Mouse (Mus musculus) limb, embryonic 14.5 days (tissue): Measurements from ENCODE around the gene Ctbp1. TPM values are rescaled to one million over a fixed set of nuclear protein-coding genes. Genes with fewer than 3 reads are reported as not detected.

Experiments
- ATAC-seq: fragments of 200-750 bp; cut with Nextera tagmentation; 2 replicates; pipeline ENCODE4 v1.8.0; 2017; ENCODE audit warnings: low read depth, moderate number of reproducible peaks, moderate TSS enrichment; ENCODE audit not compliant: low FRiP score
- DNase-seq: peaks from one replicate; pipeline ENCODE4 v3.0.0-alpha.2; 2015; ENCODE audit warnings: low spot score
- H3K27ac ChIP-seq: fragments of 300-500 bp; sonication (generic); replicated peaks from 2 replicates; pipeline ENCODE4 v1.5.1; 2014; ENCODE audit warnings: low read depth, mild to moderate bottlenecking, low read length, moderate library complexity, mixed read lengths
- H3K27me3 ChIP-seq: fragments of 300-500 bp; sonication (generic); 2 replicates; pipeline ENCODE4 v1.6.1; 2014; ENCODE audit warnings: low read length, mixed read lengths; ENCODE audit not compliant: control insufficient read depth, insufficient read depth
- H3K36me3 ChIP-seq: fragments of 300-500 bp; sonication (generic); 2 replicates; pipeline ENCODE4 v1.6.1; 2014; ENCODE audit warnings: mild to moderate bottlenecking, low read length, moderate library complexity, mixed read lengths; ENCODE audit not compliant: control insufficient read depth, insufficient read depth
- H3K4me1 ChIP-seq: fragments of 300-500 bp; sonication (generic); 2 replicates; pipeline ENCODE4 v1.6.1; 2014; ENCODE audit warnings: antibody characterized with exemption, low read length, mixed read lengths; ENCODE audit not compliant: control insufficient read depth, insufficient read depth
- H3K4me2 ChIP-seq: fragments of 300-500 bp; sonication (generic); replicated peaks from 2 replicates; pipeline ENCODE4 v1.6.1; 2014; ENCODE audit warnings: low read depth, mild to moderate bottlenecking, low read length, moderate library complexity; ENCODE audit not compliant: severe bottlenecking
- H3K4me3 ChIP-seq: fragments of 300-500 bp; sonication (generic); replicated peaks from 2 replicates; pipeline ENCODE4 v1.5.1; 2014; ENCODE audit warnings: low read length
- H3K9ac ChIP-seq: fragments of 300-500 bp; sonication (generic); 2 replicates; pipeline ENCODE4 v1.6.1; 2014; ENCODE audit warnings: mild to moderate bottlenecking, low read depth, low read length, moderate library complexity; ENCODE audit not compliant: severe bottlenecking
- H3K9me3 ChIP-seq: fragments of 300-500 bp; sonication (generic); 2 replicates; pipeline ENCODE4 v1.6.1; 2016; ENCODE audit warnings: low read length; ENCODE audit not compliant: control insufficient read depth
- POLR2A ChIP-seq: fragments of 200-500 bp; IDR thresholded peaks from 2 replicates; pipeline ENCODE4 v1.8.0; 2012; ENCODE audit warnings: inconsistent platforms, mild to moderate bottlenecking, moderate library complexity, borderline replicate concordance; ENCODE audit not compliant: insufficient read depth, insufficient read length; ENCODE audit errors: extremely low read depth
- WGBS: fragments of 180-500 bp; shearing (Covaris S2); extraction: QIAGEN DNeasy Blood & Tissue Kit; methylation state at CpG from one replicate; pipeline ENCODE4 v1.1.7; 2014; 5-methylcytosine and 5-hydroxymethylcytosine counted together
- polyA plus RNA-seq, 2 experiments: library from polyadenylated mRNA; depleted of rRNA in 1 of 2; stranded (reverse) in 1 of 2; unstranded in 1 of 2; fragments of >200 nt; fragmentation: Nextera tagmentation in 1 of 2; extraction: Ambion mirVana in 1 of 2; gene quantifications; 2 replicates each; pipeline versions ENCODE4 v1.2.1 to v1.2.3; 2012 to 2014

Gene Ctbp1
- polyA plus RNA-seq, 2 experiments = 270 to 341 TPM

- DNase-seq = no peak
- H3K36me3 ChIP-seq = no peaks in the 10 kb centered on the region
- 73% methylated on average over 6 of the region's 6 CpGs for WGBS
- no peaks in the 10 kb centered on the region for H3K27me3 ChIP-seq
- no peak for ATAC-seq
- no peak overlapping the region for H3K4me3 ChIP-seq
- H3K4me2 ChIP-seq = no peak overlapping the region
- TF ChIP-seq POLR2A = no peak
- H3K9ac ChIP-seq = no peak overlapping the region
- H3K4me1 ChIP-seq = no peaks in the 10 kb centered on the region
- no peaks in the 10 kb centered on the region for H3K9me3 ChIP-seq
- H3K27ac ChIP-seq = no peak overlapping the region
These were observed 22.4 kb upstream of the Ctbp1 start for GRCm38 (mm10) chr5:33297164-33297563.

- 36% methylated on average over 16 of the region's 16 CpGs for WGBS
- no peak for TF ChIP-seq POLR2A
These were observed 19.1 kb upstream of the Ctbp1 start for GRCm38 (mm10) chr5:33293796-33294430.

GRCm38 (mm10) chr5:33283951-33284350 is 9.2 kb upstream of the Ctbp1 start:
- H3K4me2 ChIP-seq = no peak overlapping the region
- DNase-seq (no peak), ATAC-seq (no peak)
- no peak overlapping the region for H3K4me3 ChIP-seq
- no peaks in the 10 kb centered on the region for H3K27me3 ChIP-seq
- 62% methylated on average over 7 of the region's 7 CpGs for WGBS
- H3K36me3 ChIP-seq = no peaks in the 10 kb centered on the region
- no peak overlapping the region for H3K27ac ChIP-seq
- peak overlapping the region; percentile 18; the same call in 1 of the 2 replicates for H3K9ac ChIP-seq
- H3K4me1 ChIP-seq = peaks cover 3% of the 10 kb centered on the region; the same call in 1 of the 2 replicates
- no peak for TF ChIP-seq POLR2A
- H3K9me3 ChIP-seq = no peaks in the 10 kb centered on the region

More at GRCm38 (mm10) chr5:33293796-33294430, 19.1 kb upstream of the Ctbp1 start:
- Histone ChIP-seq H3K4me1 (no peaks in the 10 kb centered on the region), H3K36me3 (no peaks in the 10 kb centered on the region), H3K27me3 (no peaks in the 10 kb centered on the region), H3K9me3 (no peaks in the 10 kb centered on the region), H3K4me2 (no peak overlapping the region), H3K27ac (no peak overlapping the region), H3K9ac (no peak overlapping the region), H3K4me3 (no peak overlapping the region)
- DNase-seq (no peak), ATAC-seq (peak; percentile 34; the same call in 1 of the 2 replicates)

- Histone ChIP-seq H3K4me2 (no peak overlapping the region), H3K9ac (no peak overlapping the region), H3K4me1 (peaks cover 3% of the 10 kb centered on the region; the same call in 1 of the 2 replicates), H3K36me3 (no peaks in the 10 kb centered on the region), H3K27ac (no peak overlapping the region), H3K27me3 (no peaks in the 10 kb centered on the region), H3K9me3 (no peaks in the 10 kb centered on the region), H3K4me3 (no peak overlapping the region)
- DNase-seq (no peak), ATAC-seq (no peak)
- 53% methylated on average over 1 of the region's 1 CpGs for WGBS
- TF ChIP-seq POLR2A = no peak
These were observed 6.6 kb upstream of the Ctbp1 start for GRCm38 (mm10) chr5:33281428-33281827.

GRCm38 (mm10) chr5:33278950-33279349 is 4.2 kb upstream of the Ctbp1 start:
- Histone ChIP-seq H3K4me1 (no peaks in the 10 kb centered on the region; the same call in 1 of the 2 replicates), H3K9me3 (no peaks in the 10 kb centered on the region), H3K9ac (no peak overlapping the region), H3K4me3 (no peak overlapping the region), H3K36me3 (no peaks in the 10 kb centered on the region), H3K4me2 (no peak overlapping the region), H3K27me3 (no peaks in the 10 kb centered on the region), H3K27ac (no peak overlapping the region)
- DNase-seq (peak; percentile 16), ATAC-seq (no peak)
- WGBS = 50% methylated on average over 5 of the region's 5 CpGs
- no peak for TF ChIP-seq POLR2A

- ATAC-seq (no peak), DNase-seq (no peak)
- H3K9ac ChIP-seq = no peak overlapping the region
- H3K4me1 ChIP-seq = peaks cover 7% of the 10 kb centered on the region
- no peaks in the 10 kb centered on the region for H3K27me3 ChIP-seq
- no peaks in the 10 kb centered on the region; the same call in 1 of the 2 replicates for H3K36me3 ChIP-seq
- H3K9me3 ChIP-seq = no peaks in the 10 kb centered on the region
- no peak for TF ChIP-seq POLR2A
- no peak overlapping the region for H3K27ac ChIP-seq
- H3K4me2 ChIP-seq = no peak overlapping the region
- 80% methylated on average over 2 of the region's 2 CpGs for WGBS
- no peak overlapping the region for H3K4me3 ChIP-seq
These were observed 2.5 kb upstream of the Ctbp1 start for GRCm38 (mm10) chr5:33277286-33277685.
